In genomic region chr3:144719901-144720747, GRCm38 (mm10) we compare ENCODE assay signal across 8 mouse cellular contexts. TPM values are rescaled to one million over a fixed set of nuclear protein-coding genes. Genes with fewer than 3 reads are reported as not detected.
DNase-seq lines count a peak whose midpoint lies in the region; ATAC-seq and TF ChIP-seq lines count a peak whose summit lies in the region.

Gene Sh3glb1 (minus strand): TSS chr3:144720335.

- peak; percentile 70 for ATAC-seq in activated CD4-positive, CD25-positive, alpha-beta regulatory T cell, adult 4 months
- ATAC-seq in megakaryocyte progenitor cell, adult 5-6 weeks (replicated peaks; ENCODE audit: poor library complexity) = peak; percentile 72

- H3K27ac ChIP-seq in cortical plate, adult 2 months (ENCODE audit: insufficient read depth, low read length) = peak within 1 kb of the TSS; percentile 98

- peak; percentile 66 for TF ChIP-seq POLR2A in cortical plate, adult 2 months (IDR thresholded peaks at IDR 0.05; ENCODE audit: extremely low read depth, insufficient read depth, low read length)

- H3K4me3 ChIP-seq in cortical plate, adult 2 months (ENCODE audit: insufficient read depth, low read length) = peak within 1 kb of the TSS; percentile 98

- peak; percentile 99 for DNase-seq in gastrocnemius, postnatal 10 days
- peak; percentile 94 for DNase-seq in induced T-regulatory cell, adult 2 months (ENCODE audit: low read depth)
- DNase-seq in left cerebral cortex, adult 9 months (ENCODE audit: low spot score in 2 of 2) = peak; percentile 80 to 94
- DNase-seq in right cerebral cortex, postnatal 14 days = peak; percentile 98
- peak; percentile 97 to 99 for DNase-seq in urinary bladder, postnatal 36 days (ENCODE audit: low spot score in 2 of 2)

- peaks cover 8% of the 10 kb centered on the region for H3K4me1 ChIP-seq in cortical plate, adult 2 months (ENCODE audit: control insufficient read depth, insufficient read depth, low read length)

- peak; percentile 93 for TF ChIP-seq CTCF in cortical plate, adult 2 months (IDR thresholded peaks at IDR 0.05; ENCODE audit: extremely low read depth, insufficient read depth, low read length)

RNA-seq across cellular contexts. Expression of gene Sh3glb1, which starts in this region (rescaled TPM):
- 10 to 100 TPM; 53.4 to 56.8 TPM for polyA plus RNA-seq in activated CD4-positive, CD25-positive, alpha-beta regulatory T cell, adult 4 months (2017; shearing (Covaris generic))
- 25.8 and 27.3 TPM in 2 replicates for polyA plus RNA-seq in cortical plate, adult 2 months (2012; rRNA removed)
- total RNA-seq in gastrocnemius, postnatal 10 days (2021) = 100 to 1,000 TPM; 310 to 331 TPM
- total RNA-seq in megakaryocyte progenitor cell, adult 5-6 weeks (2015) = 54.3 and 70.0 TPM in 2 replicates
- 25.5 and 30.3 TPM in 2 replicates for total RNA-seq in megakaryocyte progenitor cell, adult 5-6 weeks (2017)

Comparison
In these comparisons a context has a peak if more than half of its experiments do, and no peak if none do; other contexts are left out.
1. Peak in every context shown above with its lines: DNase-seq, ATAC-seq, H3K4me3 ChIP-seq and H3K27ac ChIP-seq.
2. RNA of gene Sh3glb1 (total RNA-seq): 310 to 331 TPM in gastrocnemius, postnatal 10 days; 25.5 to 70.0 TPM in megakaryocyte progenitor cell, adult 5-6 weeks; every median in the first group is over 4 times any median in the second.